Mouse (Mus musculus) mouse trophoblast stem cell (cell line): ENCODE measurements around the gene Prkcz.

ENCODE experiments used
- in situ Hi-C, 2 experiments: fragments of 300-500 bp; cut with MseI, MboI; formaldehyde crosslinking; loops; 2 replicates in 1 of 2; 3 replicates in 1 of 2; pipeline ENCODE4 v1.15.1; 2025

The Prkcz gene

DNA sequence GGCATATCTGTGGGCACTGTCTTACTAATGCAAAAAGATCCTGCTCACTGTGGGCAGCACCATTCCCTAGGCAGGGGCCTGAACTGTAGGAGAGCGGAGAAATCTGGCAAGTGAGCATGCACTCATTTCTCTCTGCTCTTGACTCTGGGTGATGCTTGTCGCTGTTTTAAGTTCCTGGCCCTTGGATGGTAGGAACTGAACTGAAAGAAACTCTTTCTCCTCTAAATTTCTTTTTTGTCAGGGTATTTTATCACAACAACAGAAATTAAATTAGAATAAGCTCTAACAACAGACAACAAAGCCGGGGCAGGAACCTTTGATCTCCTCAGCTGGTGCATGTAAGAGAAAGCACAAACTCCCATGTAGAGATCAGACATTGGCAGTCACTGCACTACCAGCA, 46.1 kb downstream of the Prkcz start:
- in situ Hi-C loops = no loop called here

DNA sequence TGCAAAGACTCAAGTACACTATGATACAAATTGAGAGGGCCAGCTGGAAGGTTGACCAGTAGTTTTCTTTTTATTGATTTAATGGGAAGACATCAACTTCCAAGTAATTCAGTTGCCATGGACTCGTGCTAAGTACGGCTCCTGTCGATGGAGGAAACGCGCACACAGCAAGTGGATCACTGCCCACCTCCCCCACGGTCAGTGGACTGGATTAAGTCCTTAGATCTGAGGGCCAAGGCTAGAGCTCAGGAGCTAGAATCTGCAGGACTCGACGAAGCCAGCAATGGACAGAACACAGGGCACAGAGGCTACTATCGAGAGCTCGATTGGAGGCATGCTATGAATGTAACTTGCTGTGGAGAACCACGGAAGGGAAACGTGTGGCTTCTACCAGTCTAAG, 52.5 kb downstream of the Prkcz start:
- in situ Hi-C loops = no loop called here

DNA sequence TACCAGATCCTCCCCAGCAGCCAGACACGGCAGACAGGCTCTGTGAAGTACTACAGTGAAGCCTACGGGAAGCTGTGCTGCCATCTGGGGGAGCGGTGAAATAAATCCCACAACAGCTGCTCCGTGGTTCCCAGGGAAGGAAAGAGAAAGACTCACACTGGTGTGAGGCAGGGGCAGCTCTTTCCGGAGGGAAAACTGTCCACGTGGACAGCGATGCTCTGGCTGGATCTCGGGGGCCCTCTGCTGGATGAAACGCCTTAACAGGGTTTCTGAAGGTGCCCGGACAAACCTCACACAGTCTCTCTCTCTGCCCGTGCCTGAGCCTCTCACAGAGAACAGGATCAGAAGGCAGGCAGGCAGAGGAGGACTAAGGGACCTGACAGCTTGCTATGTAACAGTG, 53.1 kb downstream of the Prkcz start:
- in situ Hi-C loops = no loop called here

DNA sequence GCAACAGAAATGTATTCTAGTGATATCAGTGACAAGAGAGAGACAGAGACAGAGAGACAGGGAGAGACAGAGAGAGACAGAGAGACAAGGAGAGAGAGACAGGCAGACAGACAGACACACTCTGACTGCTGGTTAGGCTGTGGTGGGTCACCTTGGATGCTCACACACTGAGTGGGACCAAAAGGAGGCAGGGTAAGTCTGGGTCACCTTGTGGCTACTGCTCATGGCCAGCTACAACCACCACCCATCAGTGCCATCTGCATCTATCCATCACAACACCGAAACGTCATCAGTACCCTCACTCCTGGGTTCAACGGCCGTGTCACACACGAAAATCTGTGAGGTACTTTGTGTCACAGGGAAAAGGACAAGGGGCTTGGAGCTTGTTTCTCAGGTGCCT, 53.6 kb downstream of the Prkcz start:
- in situ Hi-C loops = no loop called here

DNA sequence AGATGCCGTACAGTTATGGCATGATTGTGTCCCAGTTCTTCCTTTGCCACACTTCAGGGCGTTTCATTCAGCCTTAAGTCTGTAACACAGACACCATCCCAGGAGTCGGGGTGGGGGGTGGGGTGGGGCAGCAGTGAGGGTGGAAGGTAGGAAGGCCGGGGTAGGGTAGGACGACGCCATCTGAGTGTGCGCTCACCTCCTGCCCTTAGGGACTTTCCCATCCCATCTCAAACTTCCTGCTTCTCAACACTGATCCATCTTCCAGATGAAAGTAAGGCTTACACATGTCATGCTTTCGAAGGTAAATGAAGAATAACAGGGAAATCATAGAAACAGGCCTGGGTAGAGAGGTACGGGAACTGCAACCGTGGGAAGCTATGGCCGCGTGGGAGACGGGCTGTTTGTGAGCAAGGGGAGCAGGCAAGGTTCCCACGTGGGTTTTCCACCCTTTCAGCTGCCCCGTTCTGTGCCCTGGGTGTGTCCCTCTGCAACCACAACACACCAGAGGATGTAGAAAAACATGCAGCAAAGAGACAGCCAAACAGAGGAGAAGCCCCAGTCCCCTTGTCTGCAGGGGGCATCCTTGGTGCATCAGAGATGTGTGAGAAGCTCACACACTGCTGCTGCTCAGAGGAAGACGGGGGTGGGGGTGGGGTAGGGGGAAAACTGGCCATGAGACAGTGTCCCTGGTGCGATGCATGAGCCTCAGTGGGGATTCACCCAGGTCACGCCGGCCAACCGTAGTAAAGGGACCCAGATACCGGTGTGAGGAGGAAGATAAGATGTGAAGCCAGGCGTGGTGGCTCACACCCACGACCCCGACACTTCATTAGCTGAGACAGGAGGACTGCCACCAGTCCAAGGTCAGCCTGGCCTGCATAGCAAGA, 54.6 kb downstream of the Prkcz start:
- in situ Hi-C loops = no loop called here

DNA sequence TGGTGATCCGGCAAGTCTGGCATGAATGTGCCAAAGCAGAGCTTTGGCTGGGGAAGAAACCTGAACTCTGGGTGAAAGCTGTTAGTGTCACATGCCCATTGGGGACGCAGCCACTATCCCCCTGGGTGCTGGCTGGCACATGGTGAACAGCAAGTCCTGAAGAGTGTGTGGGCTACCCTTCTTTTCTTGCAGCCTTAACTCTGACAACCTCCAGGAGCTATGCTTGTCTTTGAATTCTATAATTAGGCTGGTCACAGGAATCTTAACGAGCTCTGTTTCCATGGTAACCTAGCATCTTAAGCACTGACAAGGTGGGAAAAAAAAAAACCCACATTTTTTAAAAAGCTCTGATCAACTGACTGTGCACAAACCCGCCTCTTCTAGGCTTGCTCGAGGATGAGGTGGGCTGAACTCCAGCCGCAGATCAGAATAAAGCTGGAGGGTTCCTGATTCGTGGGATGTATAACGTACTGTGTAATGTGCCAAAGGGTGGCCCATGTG, 55.6 kb downstream of the Prkcz start:
- in situ Hi-C loops = no loop called here

DNA sequence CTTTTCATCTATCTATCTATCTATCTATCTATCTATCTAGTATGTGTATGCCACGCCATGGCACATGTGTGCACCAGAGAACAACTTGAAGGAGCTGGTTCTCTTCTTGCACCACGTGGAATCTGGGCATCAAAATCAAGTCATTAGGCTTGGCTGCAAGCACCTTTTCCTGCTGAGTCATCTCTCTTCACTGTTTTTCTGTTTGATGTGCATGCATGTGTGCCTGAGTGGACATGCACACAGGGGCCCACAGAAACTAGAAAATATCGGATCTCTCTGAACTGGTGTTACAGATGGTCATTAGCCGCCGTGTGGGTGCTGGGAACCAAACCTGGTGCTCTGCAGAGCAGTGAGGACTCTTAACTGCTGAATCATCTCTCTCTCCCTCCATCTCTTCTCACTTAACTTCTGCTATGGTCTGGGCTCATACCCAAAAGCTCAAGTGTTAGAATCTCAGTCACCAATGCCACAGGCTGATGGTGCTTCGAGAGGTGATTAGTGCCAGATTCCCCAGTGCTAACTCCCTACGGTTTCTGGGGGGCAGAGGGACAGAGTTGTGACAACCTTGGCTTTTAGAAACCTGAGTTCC, 56.6 kb downstream of the Prkcz start:
- in situ Hi-C loops = no loop called here

DNA sequence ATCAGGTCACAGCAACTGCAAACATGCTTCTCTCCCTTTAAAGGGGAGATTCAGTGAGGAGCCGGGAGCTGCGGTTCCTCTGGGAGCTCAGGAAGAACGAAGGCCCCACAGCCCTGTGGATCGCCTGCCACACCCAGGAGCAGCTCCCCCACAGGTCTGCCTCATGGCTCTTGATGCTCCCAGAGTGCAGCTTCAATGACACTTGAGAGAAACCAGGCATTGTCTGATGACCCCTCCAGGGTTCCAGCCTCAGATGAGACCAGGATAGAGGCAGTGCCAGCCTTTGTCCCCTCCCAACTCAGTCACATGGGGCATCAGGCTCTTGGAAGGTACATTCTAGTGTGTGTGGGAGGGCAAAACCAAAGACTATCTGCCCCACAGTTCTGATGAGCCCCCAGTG, 59.2 kb downstream of the Prkcz start:
- in situ Hi-C loops = no loop called here

DNA sequence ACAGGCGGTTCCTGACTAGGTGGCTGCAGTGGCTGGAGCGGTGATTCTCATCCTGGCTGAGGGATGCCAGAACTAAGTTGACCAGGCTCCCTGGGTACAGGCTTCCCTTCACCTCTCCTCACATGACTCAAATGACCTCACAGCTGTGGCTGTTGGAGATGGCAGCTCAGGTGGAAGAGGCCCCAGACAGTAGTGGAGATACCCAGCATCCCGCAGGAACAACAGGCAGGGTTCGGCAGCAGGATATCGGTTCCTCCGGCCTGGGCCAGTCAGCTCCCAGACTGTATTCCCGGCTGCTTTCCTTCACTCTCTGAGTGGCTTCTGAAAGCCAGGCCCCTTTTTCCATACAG, 60.1 kb downstream of the Prkcz start:
- in situ Hi-C loops = no loop called here

DNA sequence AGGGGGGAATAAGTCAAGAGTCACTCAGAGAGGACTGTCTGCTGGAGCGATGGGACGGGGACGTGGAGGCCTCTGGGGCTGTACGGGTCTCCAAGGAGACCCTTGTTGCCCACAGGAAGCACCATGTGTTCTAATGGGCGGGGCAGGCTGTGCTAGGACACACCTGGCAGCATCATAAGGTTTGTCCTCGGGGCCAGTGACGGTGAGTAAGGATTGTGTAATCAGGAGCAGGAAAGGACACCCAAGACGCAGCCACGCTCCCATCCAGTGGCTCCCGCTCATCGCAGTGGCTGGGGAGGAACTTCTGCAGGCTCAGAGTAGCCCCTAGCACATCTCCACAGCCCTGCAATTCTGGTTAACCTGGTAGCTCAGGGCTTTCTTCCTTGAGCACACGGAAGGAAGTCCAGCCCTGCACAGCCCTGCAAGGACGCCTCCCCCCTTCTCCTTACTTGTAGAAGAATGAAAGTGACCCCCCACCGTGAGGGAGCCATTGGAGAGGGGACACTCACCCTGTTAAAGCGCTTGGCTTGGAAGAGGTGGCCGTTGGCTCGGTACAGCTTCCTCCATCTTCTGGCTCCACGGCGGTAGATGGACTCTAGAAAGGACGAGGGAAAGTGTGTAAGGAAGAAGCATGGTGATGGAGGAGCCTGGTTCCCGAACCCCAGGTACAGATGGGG, 60.6 kb downstream of the Prkcz start:
- in situ Hi-C loops = no loop called here

DNA sequence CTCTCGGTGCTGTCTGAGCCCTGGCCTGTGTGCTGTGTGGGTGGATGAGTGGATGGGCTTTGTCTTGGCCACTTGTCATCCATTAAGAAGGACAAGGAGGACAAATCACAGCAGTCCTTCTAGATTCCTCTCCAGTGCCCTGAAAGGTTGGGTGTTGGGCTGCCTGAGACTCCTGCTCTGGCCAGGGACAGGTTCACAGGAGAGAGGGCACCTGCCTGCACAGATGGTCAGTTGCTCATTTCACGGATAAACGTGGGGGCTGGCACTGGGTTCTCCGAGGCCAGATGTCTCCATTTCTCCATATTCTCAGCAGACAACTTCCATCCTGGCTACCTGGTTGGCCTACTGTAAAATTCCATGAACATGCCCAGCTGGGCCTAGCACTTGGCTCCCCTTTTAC, 62.3 kb downstream of the Prkcz start:
- in situ Hi-C loops = no loop called here

DNA sequence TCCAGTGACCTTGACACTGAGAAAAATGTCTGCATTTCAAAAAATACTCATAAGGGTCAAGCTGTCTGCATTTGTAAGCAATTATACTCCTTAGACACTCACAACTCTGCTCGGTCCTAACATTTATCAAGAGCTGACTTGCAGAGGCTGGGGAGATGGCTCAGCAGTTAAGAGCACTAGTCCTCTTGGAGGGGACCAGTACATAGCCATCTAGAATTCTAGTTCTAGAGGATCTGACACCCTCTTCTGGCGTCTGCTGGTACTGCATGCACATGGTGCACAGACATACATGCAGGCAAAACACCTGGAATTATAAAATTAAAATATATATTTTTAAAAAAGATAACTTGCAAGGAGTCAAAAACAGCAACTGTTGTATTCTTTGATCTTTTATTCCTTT, 64.1 kb downstream of the Prkcz start:
- in situ Hi-C loops = no loop called here

DNA sequence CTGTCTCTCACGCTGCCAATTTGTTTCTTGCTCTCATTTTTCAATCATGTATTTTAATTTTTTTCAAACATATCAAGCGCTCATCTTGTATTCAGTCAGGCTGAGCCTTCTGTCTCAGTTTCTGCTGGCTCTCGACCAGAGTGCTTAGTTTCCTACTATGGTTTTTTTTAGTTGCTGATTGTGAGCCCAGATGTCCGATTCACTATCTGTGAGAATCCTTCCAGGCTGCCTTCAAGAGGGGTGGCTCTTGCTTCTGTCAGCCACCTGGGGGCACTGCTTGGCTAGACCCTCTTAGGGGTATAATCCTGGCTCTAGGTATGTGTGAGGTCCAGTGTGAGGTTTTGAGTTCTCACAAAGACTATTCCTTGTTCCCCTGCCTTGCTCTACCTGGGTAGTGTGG, 65.2 kb downstream of the Prkcz start:
- in situ Hi-C loops = no loop called here

DNA sequence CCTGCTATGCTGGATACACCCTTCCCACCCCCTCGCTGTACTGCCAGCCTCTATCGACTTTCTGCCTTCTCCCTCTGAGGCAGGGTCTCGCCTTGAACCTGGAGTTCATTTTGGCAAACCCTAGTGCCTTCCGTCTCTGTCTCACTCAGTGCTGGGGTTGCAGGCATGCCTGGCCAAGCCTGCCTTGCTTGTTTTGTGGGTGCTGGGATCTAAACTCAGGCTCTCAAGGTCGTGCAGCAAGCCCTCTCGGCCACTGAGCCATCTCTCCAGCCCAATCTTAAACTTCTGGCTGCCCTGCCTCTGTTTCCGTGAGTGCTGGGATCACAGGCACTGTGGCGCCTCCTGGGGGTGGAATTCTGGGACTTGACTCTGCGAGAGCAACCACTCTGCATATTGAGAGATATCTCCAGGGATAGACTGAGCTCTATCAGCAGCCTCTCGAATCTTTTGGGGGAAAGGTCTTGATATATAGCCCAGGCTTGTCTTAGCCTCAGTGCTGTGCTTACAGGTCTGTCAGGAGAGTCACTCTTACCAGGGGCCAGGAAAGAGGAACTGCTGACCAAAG, 66.1 kb downstream of the Prkcz start:
- in situ Hi-C loops = no loop called here

DNA sequence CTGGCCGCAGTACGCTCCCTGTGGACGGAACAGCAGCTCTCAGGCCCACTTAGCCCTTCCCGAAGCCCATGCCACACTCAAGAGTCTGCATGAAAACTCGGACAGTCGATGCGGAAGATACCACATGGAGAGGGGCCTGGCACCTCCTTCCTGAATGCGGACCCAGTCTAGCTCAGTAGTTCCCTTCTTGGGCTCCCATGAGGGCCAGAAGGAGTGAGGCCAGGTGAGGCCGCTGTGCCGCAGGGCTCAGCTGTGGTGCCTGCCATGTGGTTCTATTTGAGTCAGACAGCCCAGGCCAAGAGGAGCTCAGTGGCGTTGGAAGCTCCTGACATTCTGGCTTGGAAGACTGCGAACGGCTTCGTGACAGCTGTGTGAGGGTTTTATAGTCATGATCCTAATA, 66.8 kb downstream of the Prkcz start:
- in situ Hi-C loops = no loop called here

DNA sequence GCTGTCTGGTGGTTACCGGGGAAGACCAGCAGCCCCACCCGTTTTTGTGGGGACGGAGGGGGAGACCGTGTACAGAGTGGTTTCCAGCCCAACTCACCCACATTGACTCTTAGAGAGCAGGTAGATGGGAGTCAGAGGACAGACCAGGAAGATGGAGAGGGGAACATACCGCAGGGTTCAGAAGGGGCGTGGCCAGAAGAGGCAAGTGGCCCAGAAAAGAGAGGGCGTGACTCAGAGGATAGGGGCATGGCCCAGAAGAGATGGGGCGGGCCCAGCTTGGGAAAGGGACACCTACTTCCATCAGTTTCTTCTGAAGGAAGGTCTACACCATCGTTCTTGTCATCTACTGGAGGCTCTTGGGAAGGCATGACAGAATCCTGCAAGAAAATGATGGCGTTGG, 68.3 kb downstream of the Prkcz start:
- in situ Hi-C loops = no loop called here

DNA sequence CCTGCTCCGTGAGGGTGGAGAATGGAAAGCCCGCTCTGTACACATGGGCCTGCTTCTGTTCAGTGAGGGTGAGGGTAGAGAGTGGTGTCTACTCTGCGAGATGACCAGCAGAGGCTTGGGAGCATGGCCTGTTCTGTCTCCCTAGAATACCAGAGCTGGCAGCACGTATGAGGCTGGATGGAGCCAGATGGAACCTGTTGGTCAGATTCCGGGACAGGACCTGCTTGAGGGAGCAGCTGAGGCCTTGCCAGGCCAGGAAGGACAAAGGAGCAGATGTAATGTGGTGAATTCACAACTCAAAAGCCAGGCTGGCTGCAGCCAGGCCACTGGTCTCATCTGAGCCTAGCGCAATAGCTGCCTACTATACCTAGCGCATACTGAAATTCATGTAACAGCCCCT, 71.1 kb downstream of the Prkcz start:
- in situ Hi-C loops = no loop called here

DNA sequence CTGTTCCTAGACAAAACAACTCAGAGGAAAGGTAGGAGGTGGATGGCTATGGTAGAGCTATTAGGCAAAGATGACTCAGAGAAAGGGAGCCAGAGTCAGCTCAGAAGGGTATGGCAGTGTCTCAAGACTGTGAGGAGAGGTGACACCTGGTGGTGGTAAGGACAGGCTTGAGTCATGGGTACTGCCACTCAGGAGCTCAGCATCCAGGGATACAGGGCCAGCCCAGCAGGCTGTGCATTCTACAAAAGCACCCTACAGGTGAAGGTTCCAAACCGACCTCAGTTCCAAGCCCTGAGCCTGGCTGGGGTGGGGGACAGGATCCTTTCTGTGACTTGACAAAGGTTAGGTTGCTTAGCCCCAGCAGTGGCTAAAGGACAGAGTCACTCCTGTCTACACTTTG, 72.6 kb downstream of the Prkcz start:
- in situ Hi-C loops = no loop called here

DNA sequence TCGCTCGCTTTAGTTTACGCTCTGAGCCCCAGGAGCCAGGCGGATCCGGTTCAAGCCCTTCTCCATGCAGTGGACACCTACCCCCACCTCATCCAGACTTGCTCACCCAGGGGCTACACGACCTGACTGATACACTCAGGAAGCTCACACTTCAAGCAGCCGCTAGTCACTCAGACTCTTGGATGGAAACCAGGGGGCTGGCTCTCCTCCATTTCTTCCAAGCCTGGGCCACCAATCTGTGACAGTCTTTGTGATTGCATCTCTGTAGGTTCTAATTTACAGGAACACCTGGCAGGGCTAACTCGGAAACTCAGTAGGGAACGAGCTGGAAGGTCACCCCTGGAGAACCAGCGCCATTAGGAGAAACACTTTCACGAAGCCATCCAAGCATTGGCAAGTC, 73.4 kb downstream of the Prkcz start:
- in situ Hi-C loops = no loop called here

DNA sequence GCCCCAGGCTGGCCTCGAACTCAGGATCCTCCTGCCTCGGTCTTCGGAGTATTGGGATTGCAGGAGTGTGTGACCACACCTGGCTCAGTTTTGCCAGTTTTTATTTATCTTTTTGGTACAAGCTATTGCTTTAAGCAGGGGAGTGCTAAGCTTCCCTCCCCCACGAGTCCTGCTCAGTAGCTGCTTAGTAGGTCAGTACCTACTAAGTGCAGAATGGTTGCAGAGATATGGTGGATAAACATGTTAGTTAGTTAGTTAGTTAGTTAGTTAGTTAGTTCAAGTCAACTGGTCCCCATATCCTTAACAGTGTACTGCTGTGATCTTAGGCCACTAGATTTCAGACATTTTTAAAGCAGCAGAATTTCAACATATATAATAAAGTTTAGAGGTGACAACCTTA, 75.1 kb downstream of the Prkcz start:
- in situ Hi-C loops = no loop called here

DNA sequence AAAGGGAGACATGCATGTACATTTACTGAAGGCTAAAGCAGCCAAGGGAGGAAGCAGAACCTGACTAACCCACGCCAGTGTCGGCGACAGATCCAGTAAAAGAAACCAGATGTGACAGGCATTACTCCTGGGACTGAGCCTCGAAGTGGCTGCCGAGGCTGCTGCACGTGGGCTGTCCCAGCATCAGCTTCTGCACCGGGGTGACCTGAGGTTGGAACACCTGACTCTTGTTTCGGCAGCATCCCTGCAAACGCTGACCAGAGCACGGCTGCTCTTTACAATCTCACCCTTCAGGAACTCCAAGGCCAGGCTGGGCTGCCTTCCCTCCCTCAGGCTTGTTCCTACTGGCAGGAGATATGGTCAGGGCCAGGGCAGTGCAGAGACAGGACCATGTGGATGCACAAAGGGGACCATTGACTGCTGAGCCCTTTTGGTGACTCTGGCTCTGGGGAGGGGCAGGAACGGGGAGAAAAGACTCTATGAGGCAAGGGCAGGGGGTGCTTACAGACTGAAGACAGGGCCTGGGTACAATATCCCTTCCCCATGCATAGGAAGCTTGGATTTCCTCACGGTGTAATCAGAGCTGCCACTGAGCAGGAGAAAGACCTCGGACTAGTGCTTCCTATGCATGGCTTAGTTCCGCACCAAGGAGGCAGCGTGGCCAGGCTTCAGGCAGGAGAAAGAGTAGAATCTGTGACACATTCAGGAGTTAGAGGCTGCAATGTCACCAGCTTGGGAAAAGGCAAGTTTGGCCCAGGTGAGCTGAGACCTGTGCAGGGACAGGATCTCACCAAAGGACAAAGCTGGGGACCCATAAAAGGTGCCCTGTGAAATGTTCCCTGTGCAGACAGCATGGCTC, 76.4 kb downstream of the Prkcz start:
- in situ Hi-C loops = no loop called here

DNA sequence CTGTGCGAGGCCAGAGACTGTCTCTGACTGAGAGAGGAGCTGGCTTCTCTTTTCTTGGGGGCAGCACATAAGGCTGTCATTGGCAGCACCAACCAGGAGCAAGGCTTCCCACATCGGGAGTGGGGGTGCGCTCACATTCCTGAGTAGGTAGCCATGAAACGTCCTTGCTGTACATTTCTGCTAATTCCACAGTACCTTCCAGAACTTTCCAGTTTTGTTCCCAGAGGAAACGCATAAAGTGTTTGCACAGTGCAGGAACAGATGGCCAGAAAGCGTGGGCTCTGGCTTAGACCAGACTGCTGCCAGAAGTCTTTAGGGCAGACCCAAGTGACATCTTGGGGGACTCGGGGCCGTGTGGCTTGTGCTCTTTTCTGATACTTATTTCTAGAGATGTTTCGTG, 77.6 kb downstream of the Prkcz start:
- in situ Hi-C loops = no loop called here
